Mouse (Mus musculus) adipocyte (in vitro differentiated cells): ENCODE results near the gene Gm8251.
"Not testable (repeated sequence)": the region's sequence is repeated elsewhere in the genome, so short reads cannot be mapped to it uniquely, and the experiment has no call there.

Source experiments
- DNase-seq: peaks from one replicate; pipeline ENCODE4 v3.0.0-alpha.2; 2016; ENCODE audit warnings: low spot score

Gm8251 gene

DNA sequence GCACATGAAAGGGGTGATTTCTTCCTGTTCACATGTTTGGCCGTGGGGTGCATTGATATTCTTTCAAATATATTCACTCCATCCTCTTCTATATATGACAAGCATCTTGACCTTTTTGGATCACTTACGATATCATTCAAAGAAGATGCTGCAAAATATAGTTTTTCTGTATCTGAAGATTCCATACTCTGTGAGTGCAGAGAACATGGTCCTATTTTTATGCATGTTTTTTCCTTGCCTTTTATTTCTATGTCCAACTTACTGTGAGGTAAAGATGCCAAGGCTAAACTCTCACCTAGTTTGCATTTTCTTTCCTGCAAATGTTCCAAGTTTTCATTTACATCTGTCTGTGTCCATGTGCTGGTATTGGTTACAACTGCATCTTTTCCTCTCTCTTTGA lies at the start of gene Gm8251:
Gene Gm8251 (minus strand): TSS at position 101 of the 400 bp plus-strand sequence.
- no peak for DNase-seq

DNA sequence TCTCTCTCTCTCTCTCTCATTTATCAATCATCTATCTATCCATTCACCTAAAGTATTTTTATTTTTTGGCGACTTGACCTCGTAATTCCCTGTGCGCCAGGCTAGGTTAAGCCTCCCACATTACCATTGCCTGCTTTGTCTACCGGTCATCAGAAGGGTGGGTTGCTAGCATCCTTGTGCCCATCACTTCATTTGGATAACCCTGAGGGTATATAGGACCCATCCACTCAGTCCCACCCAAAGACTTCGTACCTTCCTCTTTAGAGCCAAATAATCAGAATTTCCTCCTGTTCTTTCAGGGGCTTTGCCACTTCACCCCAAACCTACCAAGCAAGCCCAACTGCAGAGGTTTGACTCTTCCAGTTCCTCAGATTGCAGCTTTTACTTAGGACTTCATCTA lies 41.2 kb upstream of the Gm8251 start:
- no peak for DNase-seq

DNA sequence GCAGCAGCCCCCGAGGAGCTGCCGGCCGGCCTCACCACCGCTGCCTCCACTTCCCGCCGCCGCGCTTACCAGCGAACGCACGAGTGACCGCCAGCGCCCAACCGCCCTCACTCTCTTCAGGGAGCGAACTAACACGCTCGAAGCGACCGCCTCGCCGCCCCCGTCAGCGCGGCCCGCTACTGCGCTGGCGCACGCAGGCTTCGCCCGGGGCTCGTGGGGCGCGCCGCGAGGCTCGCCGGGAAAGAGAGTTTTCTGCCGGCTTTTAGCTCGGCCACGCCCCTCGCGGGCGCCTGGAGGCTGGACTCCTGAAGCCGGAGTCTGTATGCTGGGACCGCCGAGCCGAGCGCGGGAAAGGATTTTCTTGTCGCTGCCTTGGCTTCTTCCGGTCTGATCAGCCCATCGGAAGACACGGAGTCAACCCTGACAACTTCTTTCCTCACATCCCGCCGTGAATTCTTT lies 40.6 kb upstream of the Gm8251 start, which contains the start of gene Tex30:
Gene Tex30 (minus strand): TSS at position 183 of the 459 bp plus-strand sequence.
- peak; percentile 87 for DNase-seq

DNA sequence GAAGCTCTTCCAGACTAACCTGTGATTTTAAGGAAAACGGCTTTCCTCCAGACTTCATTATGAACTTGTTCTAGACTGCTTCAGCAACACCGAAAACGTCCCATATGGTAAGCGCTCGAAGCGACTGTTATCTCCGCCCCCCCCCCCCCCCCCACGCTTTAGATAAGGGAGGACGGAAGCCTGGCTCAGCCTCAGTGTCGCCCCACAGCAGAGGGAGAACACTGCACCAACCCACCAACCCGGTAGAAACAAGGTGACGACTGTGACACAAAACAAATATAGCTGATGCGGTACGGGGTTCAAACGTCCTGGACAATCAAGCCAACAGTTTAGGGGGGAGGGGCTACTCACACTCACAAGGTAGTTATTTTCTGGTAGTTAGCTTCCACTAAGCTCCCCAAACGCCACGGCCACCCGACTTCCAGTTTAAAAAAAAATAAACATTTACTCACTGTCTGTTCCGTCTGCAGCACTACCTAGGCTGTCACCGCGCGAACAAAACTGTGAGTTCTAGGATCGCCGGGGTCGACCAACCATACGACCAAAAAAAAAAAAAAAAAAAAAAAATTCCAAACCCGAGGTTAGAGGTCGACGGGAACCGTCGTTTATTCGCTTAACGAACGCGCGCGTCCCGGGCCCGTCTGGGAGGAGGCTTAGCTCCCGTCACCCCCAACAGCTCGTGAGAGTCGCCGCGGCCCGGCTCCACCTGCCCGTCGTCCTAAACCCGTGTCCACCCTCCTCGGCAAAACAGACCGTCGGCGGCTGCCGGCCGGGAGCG lies 39.9 kb upstream of the Gm8251 start:
- no peak for DNase-seq

DNA sequence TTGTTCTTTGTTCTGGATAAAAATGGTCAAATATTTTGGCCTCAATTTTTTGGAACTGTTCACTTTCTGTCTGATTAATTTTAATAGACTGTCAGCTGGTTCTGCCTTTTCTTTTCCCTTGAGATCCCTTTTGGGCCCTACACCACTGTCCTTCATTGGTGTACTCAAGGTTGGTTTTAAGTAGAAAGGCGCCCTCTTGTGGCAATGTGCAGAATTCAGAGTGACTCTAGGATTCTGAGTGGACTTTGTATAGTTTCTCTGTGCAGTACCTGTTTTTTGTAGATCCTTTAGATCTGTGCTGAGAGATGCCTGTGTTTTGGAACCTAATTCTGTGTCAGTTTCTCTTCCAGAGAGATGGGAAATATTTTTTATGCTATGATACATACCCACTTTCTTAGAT lies 2.9 kb upstream of the Gm8251 start:
- peak; percentile 78 for DNase-seq

DNA sequence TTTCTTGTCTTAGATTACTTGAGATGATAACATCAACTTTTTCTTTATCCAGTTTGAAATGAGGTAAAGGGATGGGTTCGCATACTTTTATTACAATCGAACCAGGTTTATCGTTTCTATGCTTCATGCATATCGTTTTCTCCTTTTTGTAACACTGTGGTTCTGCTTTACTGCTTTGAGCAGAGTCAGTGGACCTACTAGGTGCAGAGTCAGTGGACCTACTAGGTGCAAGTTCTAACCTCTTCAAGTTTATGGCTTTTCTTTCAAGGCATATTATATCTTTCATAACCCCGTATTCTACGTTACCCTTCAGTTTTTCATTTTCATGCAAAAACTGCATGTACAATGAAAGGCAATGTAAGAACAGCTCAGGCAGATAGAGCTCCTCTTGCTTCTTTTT lies 1.7 kb upstream of the Gm8251 start:
- DNase-seq: no peak

DNA sequence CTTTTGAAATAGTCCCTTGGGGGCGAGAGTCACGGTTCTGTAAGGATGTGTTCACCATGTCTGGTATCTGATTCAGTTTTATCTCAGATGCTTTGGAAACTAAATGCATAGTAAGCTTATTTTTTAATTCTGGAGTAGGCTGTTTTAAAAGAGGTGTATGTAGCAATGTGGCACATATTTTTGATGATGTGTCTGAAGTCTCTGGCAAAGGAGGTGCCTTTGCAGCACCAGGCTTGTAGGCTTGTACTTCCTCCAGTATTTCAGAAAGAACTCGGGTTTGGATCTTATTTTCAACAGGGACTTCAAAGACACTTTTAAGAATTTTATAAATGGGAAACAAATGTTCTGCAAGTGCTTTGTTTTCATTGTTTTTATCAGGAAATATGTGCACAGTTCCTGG lies 3.9 kb downstream of the Gm8251 start:
- DNase-seq: no peak

DNA sequence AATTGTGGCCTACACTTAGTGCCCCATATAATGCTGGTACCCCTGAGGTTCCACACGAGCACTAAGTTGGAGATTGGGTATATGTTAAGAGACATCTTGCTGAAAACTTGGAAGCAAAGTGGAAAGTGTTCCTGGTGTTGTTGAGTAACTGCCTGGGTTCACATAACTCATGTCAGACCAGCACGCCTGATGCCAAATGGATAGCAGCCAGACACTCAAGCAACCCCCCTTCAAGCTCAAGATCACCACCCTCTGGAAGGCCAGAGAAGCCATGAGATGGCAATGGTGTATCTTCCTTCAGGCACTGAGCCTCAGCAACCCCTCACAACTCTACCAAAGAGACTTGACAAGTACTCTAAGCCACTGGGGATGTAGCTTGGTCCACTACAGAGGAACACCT lies 15.2 kb downstream of the Gm8251 start:
- peak; percentile 80 for DNase-seq

DNA sequence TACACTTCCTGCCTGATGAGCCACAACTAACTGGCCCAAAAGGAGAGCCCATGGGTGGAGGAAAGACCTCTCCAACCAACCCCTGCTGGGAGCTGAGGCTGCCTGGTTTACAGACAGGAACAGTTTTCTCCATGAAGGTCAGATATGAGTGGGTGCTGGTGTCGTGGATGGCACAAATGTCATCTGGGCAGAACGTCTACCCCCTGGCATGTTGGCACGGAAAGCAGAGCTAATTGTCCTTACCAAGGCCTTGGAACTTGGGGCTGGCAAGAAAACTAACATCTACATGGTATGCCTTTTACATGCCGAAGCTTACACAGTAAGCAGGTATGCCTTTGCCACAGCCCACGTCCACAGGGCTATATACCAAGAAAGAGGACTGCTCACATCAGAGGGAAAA lies 16.0 kb downstream of the Gm8251 start:
- DNase-seq: not testable (repeated sequence)

DNA sequence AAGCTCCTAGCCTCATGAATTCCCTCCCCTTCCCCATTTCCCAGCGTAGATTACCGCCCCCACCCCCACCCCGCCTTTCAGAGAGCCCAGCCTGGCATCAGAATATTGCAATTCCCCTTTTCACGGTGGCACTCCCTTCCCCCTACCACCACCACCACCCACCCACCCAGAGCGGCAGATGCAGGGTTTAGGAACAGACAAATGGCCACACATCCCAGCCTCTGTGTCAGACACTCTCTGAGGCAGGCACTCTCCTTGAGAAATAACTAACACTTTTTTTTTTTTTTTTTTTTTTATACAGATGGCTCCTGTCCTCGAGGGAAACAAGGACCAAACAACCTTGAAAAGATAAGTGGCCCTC lies 19.2 kb downstream of the Gm8251 start:
- no peak for DNase-seq

DNA sequence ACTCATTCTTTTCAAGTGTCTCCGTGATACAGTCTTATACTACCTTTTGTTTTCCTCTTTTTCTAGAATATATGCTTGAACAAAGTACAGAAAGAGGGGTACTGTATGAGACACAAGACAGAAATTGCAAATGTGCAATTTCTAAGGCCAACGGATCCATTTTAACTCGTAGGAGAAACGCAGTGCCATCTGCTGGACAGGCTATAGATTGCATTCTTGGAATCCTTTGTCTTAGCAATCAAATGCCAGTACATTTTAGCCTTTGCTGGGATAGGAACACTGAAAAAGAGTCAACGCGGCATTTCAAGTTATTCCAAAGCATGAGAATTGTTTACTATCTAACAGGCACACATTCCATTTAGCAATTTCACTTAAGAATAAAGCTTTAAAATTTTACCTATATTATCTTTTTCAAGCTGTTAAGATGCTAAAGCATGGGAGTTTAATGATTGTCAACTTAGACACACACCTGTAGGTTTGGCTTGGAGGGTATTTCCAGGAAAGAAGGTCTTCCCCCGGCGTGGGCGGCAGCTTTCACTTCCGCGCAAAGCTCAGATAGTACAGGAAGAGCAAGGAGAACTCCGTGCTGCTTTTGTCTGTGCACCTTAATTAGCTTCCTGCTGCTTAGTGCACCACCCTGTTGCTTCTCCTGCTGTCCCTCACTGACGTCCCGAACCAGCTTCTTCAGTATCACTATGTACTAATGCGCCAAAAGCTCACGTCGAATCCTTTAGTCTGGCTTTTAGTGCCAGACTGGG lies 19.8 kb downstream of the Gm8251 start:
- DNase-seq: peak; percentile 76

DNA sequence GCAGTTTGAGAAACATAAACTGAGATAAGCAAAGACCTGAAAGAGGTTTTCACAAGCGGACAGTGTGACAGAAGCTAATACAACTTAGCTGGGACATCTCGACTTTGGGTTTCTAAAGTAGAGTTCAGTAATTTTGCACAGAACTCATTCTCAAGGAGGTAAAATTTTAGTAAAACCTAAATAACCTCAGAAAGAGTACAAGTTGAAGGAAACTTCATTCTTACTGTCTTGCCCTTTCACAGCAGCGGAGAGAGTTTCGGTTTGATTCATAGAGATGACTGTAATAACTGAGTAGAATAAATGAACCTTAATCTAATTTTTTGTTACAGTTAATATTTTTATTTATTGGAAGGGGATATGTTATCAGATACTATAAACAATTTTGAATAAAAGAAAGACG lies 28.8 kb downstream of the Gm8251 start:
- DNase-seq: no peak

DNA sequence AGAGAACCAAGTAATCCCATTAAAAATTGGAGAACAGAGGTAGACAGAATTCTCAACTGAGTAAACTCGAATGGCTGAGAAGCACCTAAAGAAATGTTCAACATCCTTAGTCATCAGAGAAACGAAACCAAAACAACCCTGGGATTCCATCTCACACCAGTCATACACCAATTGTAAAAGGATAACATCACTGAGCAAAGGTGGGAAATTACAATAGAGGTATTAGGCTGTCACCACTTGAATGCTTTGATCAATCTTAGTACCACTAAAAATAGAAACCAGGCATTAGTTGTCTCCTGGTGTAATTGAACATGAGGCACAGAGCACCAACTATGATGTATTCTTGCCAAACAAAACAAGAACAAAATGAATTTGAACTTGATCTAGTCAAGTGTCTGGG lies 29.5 kb downstream of the Gm8251 start:
- DNase-seq: no peak

DNA sequence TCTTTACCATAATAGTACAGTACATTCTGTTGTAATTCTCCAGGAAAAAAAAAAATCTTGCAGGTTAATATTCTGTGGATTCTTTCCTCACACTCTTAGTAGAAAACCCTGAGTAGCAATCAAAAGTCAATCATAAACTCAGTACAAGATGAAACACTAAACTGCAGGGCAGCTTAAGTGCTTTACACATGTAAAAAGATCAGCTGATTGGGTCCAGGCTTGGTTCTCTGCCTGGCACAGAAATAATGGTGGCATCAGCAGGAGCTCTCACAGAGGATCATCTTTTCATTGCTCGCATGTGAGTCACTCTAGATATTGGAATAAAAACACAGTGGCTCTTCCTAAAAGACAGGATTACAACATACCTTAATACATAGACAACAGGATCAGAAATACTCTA lies 34.1 kb downstream of the Gm8251 start:
- DNase-seq: no peak

DNA sequence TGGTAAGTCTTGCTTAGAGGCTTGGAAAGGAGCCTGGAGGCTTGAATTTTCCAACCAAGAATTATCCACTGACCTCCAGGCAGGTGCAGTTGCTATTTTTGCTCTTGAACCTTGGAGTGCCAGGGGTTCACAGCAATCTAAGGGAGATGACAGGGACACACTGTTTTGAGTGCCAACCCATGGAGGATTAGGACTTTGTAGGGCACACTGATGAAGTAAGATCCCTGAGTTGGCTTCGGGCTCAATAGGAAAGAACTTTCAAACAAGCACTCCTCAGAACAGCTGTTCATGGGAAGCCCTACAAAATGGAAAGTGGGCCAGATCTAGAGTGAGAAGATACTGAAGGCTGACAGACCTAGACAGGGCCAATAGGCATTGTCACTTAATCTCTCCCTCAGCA lies 39.1 kb downstream of the Gm8251 start:
- no peak for DNase-seq

DNA sequence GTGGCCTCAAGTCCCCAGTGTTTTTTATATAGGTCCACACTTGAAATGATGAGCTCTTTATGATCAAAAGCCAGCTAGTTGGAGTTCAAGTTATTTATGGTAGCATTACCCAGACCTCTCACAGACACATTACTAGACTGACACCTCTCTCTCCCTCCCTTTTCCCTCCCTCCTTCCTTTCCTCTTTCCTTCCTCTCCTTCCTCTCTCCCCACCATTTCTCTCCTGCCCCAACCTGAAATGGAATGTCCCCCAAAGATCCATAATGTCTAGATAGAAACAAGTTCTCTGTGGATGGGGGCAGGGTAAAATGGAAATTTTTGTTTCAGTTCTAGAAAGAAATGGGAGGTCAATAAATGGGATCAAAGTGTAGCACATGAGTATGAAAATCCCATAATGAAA lies 41.8 kb downstream of the Gm8251 start, which contains the start of gene Mettl21c:
Gene Mettl21c (minus strand): TSS at position 101 of the 400 bp plus-strand sequence.
- DNase-seq: no peak

DNA sequence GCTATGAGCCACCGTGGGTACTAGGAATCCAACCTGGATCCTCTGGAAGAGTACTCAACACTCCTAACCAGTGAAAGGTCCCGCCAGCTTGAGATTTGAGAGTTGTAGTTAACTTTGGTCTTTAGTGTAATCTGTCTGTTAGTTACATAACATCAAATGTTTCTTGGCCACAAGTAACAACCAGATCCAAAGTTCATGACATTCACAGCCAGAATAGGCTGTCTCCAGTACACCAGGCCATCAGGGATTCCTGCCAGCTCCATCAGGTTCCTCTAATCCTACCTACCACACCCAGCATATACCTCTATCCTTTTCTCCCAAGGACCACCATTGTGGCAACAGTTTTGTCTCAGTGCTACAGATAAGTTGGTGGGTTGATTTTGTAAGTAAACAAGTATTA lies 46.2 kb downstream of the Gm8251 start:
- peak; percentile 28 for DNase-seq
